Mouse (Mus musculus) heart, embryonic 14.5 days (tissue): ENCODE measurements at regions not wholly inside any gene's neighbourhood (a gene's known extent, or its start where the extent isn't known, plus 50 kb on each side); places are given as distances from the start of the nearest gene placed in this dataset.

ENCODE experiments used
- ATAC-seq: fragments of 200-750 bp; cut with Nextera tagmentation; 2 replicates; pipeline ENCODE4 v1.8.0; 2017; ENCODE audit warnings: low read depth, moderate TSS enrichment; ENCODE audit not compliant: insufficient number of reproducible peaks, insufficient read depth, low FRiP score
- H3K27ac ChIP-seq, 2 experiments: fragments of 200-500 bp in 1 of 2; fragments of 300-500 bp in 1 of 2; sonication (generic) in 1 of 2; replicated peaks in 1 of 2; 2 replicates each; pipeline ENCODE4 v1.5.1; 2012 to 2014; ENCODE audit warnings: low read depth in 2 of 2, low read length in 2 of 2, control low read depth in 1 of 2, mild to moderate bottlenecking in 1 of 2, mixed read lengths in 1 of 2; ENCODE audit not compliant: control insufficient read depth in 1 of 2, insufficient read depth in 1 of 2
- H3K27me3 ChIP-seq: fragments of 300-500 bp; sonication (generic); 2 replicates; pipeline ENCODE4 v1.6.1; 2014; ENCODE audit warnings: mild to moderate bottlenecking, low read length, control low read depth; ENCODE audit not compliant: control insufficient read depth, insufficient read depth
- H3K36me3 ChIP-seq: fragments of 300-500 bp; sonication (generic); 2 replicates; pipeline ENCODE4 v1.6.1; 2014; ENCODE audit warnings: mild to moderate bottlenecking, control low read depth, low read length, mixed read lengths; ENCODE audit not compliant: control insufficient read depth, insufficient read depth
- H3K4me1 ChIP-seq, 2 experiments: fragments of 200-500 bp in 1 of 2; fragments of 300-500 bp in 1 of 2; sonication (generic) in 1 of 2; 2 replicates each; pipeline ENCODE4 v1.6.1; 2012 to 2014; ENCODE audit warnings: low read length in 2 of 2, control low read depth in 1 of 2, mixed read lengths in 1 of 2; ENCODE audit not compliant: control insufficient read depth in 2 of 2, insufficient read depth in 2 of 2
- H3K4me2 ChIP-seq: fragments of 300-500 bp; sonication (generic); 2 replicates; pipeline ENCODE4 v1.6.1; 2014; ENCODE audit warnings: mild to moderate bottlenecking, low read length
- H3K4me3 ChIP-seq, 2 experiments: fragments of 200-500 bp in 1 of 2; fragments of 300-500 bp in 1 of 2; sonication (generic) in 1 of 2; 2 replicates each; pipeline ENCODE4 v1.5.1; 2012 to 2014; ENCODE audit warnings: low read length in 2 of 2, mild to moderate bottlenecking in 2 of 2, control low read depth in 1 of 2, low read depth in 1 of 2, moderate library complexity in 1 of 2; ENCODE audit not compliant: control insufficient read depth in 1 of 2, insufficient read depth in 1 of 2
- H3K9ac ChIP-seq: fragments of 300-500 bp; sonication (generic); 2 replicates; pipeline ENCODE4 v1.6.1; 2014; ENCODE audit warnings: mild to moderate bottlenecking, low read length
- H3K9me3 ChIP-seq: fragments of 300-500 bp; sonication (generic); 2 replicates; pipeline ENCODE4 v1.6.1; 2016; ENCODE audit warnings: low read length, control low read depth; ENCODE audit not compliant: control insufficient read depth
- WGBS: fragments of 180-500 bp; shearing (Covaris S2); extraction: QIAGEN DNeasy Blood & Tissue Kit; methylation state at CpG from one replicate; pipeline ENCODE4 v1.1.7; 2014; 5-methylcytosine and 5-hydroxymethylcytosine counted together

DNA sequence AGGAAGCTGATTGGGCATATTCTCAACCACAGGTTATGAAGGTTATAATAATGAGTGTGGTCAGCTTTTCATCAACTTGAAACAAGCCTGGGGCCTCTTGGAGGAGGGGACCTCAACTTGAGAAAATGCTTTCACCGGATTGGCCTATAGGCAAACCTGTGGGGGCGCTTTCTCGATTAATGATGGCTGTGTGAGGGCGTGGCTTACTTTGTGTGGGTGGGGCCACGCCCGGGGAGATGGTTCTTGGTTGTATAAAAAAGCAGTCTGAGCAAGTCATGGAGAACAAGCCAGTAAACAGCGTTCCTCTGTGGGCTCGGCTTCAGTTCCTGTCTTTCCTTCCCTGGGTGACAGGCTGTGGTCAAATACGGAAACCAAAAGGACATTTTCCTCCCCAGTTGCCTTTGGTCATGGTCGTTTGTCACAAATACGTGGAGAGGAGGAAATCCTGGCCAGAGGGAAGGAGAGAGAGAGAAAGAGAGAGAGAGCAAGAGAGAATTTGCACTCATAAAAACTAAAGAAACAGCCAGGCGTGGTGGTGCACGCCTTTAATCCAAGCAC is 163.1 kb downstream of the Ifng start:
- Histone ChIP-seq H3K9ac (no peak overlapping the region), H3K36me3 (no peaks in the 10 kb centered on the region), H3K27me3 (no peaks in the 10 kb centered on the region), H3K4me1 (peaks cover 0 to 4% of the 10 kb centered on the region in 2 experiments; a peak in 1 of 4 replicates), H3K27ac (no peak overlapping the region), H3K4me2 (no peak overlapping the region), H3K4me3 (no peak overlapping the region), H3K9me3 (no peaks in the 10 kb centered on the region)
- WGBS = 85% methylated on average over 13 of the region's 13 CpGs
- ATAC-seq = no peak

- no peaks in the 10 kb centered on the region for H3K9me3 ChIP-seq
- no peak overlapping the region for H3K9ac ChIP-seq
- no peaks in the 10 kb centered on the region for H3K36me3 ChIP-seq
- no peak overlapping the region for H3K27ac ChIP-seq
- no peak overlapping the region for H3K4me2 ChIP-seq
- peaks cover 0 to 4% of the 10 kb centered on the region in 2 experiments; a peak in 1 of 4 replicates for H3K4me1 ChIP-seq
- H3K27me3 ChIP-seq = no peaks in the 10 kb centered on the region
- 85% methylated on average over 10 of the region's 10 CpGs for WGBS
- H3K4me3 ChIP-seq = no peak overlapping the region
- ATAC-seq = no peak
Measured at GRCm38 (mm10) chr10:118605156-118605821, 164.4 kb downstream of the Ifng start.

DNA sequence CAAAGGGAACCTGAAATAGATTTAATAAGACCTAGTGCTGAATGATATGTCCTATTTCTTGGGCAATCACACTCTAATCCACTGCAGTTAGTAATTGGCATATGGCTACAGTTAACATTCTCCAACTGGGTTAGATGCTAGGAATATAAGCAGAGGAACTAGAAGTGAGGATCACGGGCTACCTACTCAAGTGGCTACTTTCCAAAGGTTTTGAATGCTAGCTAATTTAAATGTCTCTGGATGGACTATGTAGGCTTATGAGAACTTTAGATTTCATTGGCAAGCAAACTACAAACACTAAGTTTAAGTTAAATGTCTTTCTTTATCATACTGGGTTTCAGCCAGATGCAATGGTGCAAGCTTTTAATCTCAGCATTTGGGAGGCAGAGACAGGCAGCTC is 166.6 kb downstream of the Ifng start:
- Histone ChIP-seq H3K4me1 (peaks cover 0 to 4% of the 10 kb centered on the region in 2 experiments; a peak in 1 of 4 replicates), H3K36me3 (no peaks in the 10 kb centered on the region), H3K4me3 (no peak overlapping the region), H3K27me3 (no peaks in the 10 kb centered on the region), H3K9me3 (no peaks in the 10 kb centered on the region), H3K4me2 (no peak overlapping the region), H3K27ac (no peak overlapping the region), H3K9ac (no peak overlapping the region)
- no peak for ATAC-seq
- 84% methylated on average over 1 of the region's 1 CpGs for WGBS

DNA sequence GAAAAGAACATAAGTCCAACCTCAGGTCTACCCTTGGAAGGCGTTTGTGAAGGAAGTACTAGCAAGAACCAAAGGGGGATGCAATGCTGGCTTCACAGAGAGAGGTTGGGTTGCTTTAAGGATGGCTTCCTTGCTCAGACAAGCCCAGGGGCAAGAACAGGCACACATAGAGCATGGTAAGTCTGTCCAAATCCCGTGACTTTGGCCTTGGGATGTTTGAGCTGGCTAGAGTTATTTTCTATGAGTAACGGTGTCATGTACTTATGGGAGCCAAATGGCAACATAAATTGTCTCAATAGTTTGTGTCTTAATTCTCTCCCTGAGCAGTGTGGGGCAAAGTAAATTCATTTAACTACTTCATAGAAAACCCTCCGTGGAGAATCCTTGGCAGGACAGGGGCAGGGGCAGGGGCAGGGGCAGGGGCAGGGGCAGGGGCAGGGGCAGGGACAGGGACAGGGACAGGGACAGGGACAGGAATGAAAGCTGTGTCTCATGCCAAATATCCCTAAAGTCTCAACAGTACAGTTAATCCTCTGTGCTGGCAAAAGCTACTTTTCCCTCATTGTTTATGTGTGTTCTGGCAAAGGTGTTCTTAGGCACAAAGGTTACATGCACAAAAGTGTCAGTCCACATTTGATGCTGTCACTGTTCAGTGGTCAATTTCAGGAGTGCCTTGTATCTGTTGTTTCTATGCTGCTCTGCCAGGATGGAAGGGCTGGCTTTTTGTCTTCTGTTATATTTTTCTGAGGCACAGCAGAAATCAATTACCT is 167.7 kb downstream of the Ifng start:
- H3K9me3 ChIP-seq = no peaks in the 10 kb centered on the region
- no peak for ATAC-seq
- H3K9ac ChIP-seq = no peak overlapping the region
- 55% methylated on average over 4 of the region's 4 CpGs for WGBS
- no peak overlapping the region for H3K27ac ChIP-seq
- H3K27me3 ChIP-seq = no peaks in the 10 kb centered on the region
- H3K4me3 ChIP-seq = no peak overlapping the region
- peaks cover 0 to 3% of the 10 kb centered on the region in 2 experiments; a peak in 1 of 4 replicates for H3K4me1 ChIP-seq
- H3K4me2 ChIP-seq = no peak overlapping the region
- H3K36me3 ChIP-seq = no peaks in the 10 kb centered on the region

DNA sequence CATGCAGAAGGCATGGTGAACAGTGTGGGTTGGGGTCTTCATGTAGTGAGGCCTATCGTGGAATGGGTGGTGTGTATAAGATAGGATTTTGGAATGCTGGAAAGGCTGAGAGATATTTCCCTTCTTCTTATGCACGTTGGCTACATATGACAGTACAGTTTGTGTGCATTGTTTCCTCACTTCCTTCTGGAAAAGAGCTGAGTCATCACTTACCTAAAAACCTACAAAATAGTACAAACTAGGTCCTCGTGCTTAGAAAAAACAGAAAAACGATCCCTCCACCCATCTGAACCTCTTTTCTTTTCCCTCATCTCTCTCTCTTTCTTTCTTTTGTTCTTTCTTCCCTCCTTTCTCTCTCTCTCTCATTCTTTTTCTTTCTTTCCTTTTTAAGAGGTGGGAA is 168.3 kb downstream of the Ifng start:
- no peaks in the 10 kb centered on the region for H3K27me3 ChIP-seq
- no peak overlapping the region for H3K9ac ChIP-seq
- no peak overlapping the region for H3K4me2 ChIP-seq
- no peak overlapping the region for H3K27ac ChIP-seq
- no peak for ATAC-seq
- H3K36me3 ChIP-seq = no peaks in the 10 kb centered on the region
- H3K4me3 ChIP-seq = no peak overlapping the region
- no peaks in the 10 kb centered on the region for H3K9me3 ChIP-seq
- WGBS = 58% methylated on average over 4 of the region's 4 CpGs
- no peaks in the 10 kb centered on the region for H3K4me1 ChIP-seq

DNA sequence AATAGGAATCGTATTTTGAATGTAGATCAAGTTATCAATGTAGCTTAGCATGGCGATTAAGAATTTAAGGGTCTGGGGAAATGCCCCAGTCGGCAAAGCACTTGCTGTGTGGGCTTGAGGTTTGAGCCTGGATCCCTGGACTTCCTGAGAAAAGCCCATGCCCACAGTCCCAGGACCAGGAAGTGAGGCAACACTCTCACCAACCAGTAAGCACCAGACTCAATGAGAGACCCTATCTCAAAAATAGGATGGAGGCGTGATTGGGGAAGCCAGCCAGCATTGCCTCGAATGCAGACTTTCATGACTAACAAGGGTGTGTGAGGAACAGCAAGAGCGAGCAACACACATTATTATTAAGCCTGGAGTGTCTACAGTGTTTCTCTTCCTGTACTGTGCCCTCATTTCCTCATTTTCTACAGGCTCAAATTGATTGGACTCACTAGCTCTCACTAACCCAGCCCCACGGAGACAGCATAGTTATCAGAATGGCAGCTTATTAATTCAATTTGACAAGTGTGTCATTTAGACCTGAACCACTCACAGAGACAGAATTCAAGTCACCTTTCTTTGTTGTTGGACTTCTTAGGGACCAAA is 170.1 kb downstream of the Ifng start:
- Histone ChIP-seq H3K9me3 (no peaks in the 10 kb centered on the region), H3K4me2 (no peak overlapping the region), H3K27ac (no peak overlapping the region), H3K4me1 (no peaks in the 10 kb centered on the region), H3K9ac (no peak overlapping the region), H3K36me3 (no peaks in the 10 kb centered on the region), H3K4me3 (no peak overlapping the region), H3K27me3 (no peaks in the 10 kb centered on the region)
- 78% methylated on average over 7 of the region's 7 CpGs for WGBS
- ATAC-seq = no peak

DNA sequence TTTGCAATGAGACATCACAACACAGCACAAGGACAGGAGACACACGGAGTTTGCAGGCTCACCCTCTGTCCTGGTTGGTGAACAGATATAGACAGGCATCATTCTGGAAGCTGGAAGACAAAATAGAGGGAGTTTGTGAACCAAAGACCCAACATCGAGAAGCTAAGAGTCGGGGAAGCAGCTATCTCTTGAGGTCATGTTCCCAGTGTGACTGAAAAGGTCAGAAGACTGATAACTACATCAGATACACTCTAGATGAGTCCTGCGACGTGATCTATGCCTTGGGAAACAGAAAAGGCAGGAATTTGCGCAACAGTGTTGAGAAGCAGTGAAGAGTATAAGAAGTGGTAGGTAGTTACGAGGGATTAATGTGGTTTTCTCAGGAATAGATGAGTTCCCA is 171.2 kb downstream of the Ifng start:
- H3K36me3 ChIP-seq = no peaks in the 10 kb centered on the region
- H3K9me3 ChIP-seq = no peaks in the 10 kb centered on the region
- H3K9ac ChIP-seq = no peak overlapping the region
- no peak overlapping the region for H3K27ac ChIP-seq
- ATAC-seq = no peak
- WGBS = 75% methylated on average over 7 of the region's 7 CpGs
- H3K4me2 ChIP-seq = no peak overlapping the region
- H3K4me1 ChIP-seq = peaks cover 0 to under 1% of the 10 kb centered on the region in 2 experiments; a peak in 1 of 4 replicates
- H3K4me3 ChIP-seq = no peak overlapping the region
- no peaks in the 10 kb centered on the region for H3K27me3 ChIP-seq
